Mouse (Mus musculus): ENCODE measurements around the gene Ermard.

DNA sequence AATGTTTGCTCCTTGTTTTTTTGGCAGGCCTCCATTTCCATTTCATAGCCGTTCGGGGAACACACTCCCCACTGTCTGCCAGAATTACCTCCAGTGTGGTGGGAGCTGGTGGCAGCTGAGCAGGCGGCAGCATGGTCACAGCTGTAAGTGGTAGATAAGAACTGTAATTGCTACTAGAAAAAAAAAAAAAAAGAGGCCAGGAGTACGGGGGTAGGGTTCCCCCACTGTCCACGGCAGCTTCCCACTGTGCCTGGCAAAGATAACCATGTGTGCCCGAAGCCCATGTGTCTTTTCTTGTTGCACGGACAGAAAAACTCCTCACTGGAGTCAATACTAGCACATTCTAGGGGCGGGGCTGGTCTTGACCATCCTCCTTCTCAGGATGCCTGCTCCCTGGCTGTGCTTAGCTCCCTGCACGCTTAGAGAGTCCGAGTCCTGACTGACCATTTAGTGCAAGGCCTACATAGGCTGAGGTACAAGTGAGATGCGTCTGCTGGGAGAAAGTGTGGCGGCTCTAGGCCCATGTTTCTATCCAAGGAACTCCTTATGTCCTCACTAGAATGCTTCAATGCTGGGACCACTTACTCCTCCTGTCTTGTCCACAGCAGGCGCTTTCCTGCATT, 43.3 kb downstream of the Ermard start:
- TF ChIP-seq CTCF (IDR thresholded peaks at IDR 0.05; ENCODE audit: low read depth, low read length) (no peak), POLR2A (IDR thresholded peaks at IDR 0.05; ENCODE audit: extremely low read depth, insufficient read depth, low read length) (no peak)
